Mouse (Mus musculus) erythroblast, embryonic 14.5 days (primary cell): ENCODE data around the gene Fam71e2.

ENCODE experiments used
- GATA1 ChIP-seq: IDR thresholded peaks from 2 replicates; pipeline ENCODE4 v1.6.1; 2012; ENCODE audit warnings: low read length, inconsistent platforms, mixed read lengths
- TAL1 ChIP-seq: IDR thresholded peaks from 3 replicates; pipeline ENCODE4 v1.6.1; 2012; ENCODE audit warnings: low read length, inconsistent platforms, mixed read lengths

- TF ChIP-seq TAL1 (peak; percentile 61), GATA1 (peak; percentile 64)
Measured at GRCm38 (mm10) chr7:4747156-4747899, 23.8 kb downstream of the Fam71e2 start.
